Comparison of ENCODE assay signal across 22 mouse cellular contexts in the genomic region with DNA sequence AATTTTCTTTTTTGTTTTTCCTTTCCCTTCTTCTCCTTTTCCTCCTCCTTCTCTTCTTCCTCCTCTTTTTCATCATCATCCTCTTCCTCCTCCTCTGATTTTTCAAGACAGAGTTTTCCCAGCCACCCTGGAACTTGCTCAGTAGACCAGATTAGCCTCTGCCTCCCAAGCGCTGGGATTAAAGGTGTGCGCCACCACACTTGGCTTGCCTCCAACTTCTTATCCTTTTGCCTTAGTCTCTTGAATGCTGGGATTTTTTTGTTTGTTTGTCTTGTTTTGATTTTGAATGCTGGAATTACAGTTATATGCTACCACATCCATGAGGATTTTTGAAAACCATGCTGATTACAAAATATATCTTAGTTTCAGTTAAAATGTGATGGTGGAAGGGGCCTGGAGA. TPM values are rescaled to one million over a fixed set of nuclear protein-coding genes. Genes with fewer than 3 reads are reported as not detected.
DNase-seq lines count a peak whose midpoint lies in the region; ATAC-seq and TF ChIP-seq lines count a peak whose summit lies in the region.
"Had no signal": no experiment of that assay in that cellular context is flagged by ENCODE, and none has a peak within 500 bp of the region (broad histone marks: within the 10 kb centered on the region; RNA-seq: fewer than 3 reads in every experiment).

No protein-coding gene starts in this region.

- 0 out of 2 replicates have a peak, but pooled peaks cover 3% of the 10 kb centered on the region for H3K4me1 ChIP-seq in intestine, postnatal 0 days (replicated peaks; ENCODE audit: control insufficient read depth, insufficient read depth, low read length)

- H3K36me3 ChIP-seq in intestine, postnatal 0 days (ENCODE audit: control insufficient read depth, insufficient read depth), result no peaks in the 10 kb centered on the region; the same call in 1 of the 2 replicates
- H3K36me3 ChIP-seq: forebrain, embryonic 10.5 days; heart, embryonic 10.5 days; limb, embryonic 15.5 days; stomach, embryonic 15.5 days had no signal

- no peak overlapping the region for H3K4me2 ChIP-seq in intestine, postnatal 0 days (replicated peaks; ENCODE audit: low read depth)
- H3K4me2 ChIP-seq: limb, embryonic 15.5 days; stomach, embryonic 15.5 days had no signal

- no peaks in the 10 kb centered on the region for H3K27me3 ChIP-seq in intestine, postnatal 0 days (replicated peaks; ENCODE audit: control insufficient read depth, insufficient read depth, low read length)
- H3K27me3 ChIP-seq: limb, embryonic 15.5 days; stomach, embryonic 15.5 days had no signal

- ATAC-seq in intestine, postnatal 0 days, result no peak
- ATAC-seq: forebrain, embryonic 16.5 days; hindbrain, embryonic 16.5 days had no signal

- DNase-seq in kidney, adult 9 months, result peak; percentile 50
- no peak for DNase-seq in kidney, postnatal 10 days
- peak; percentile 10 to 11 for DNase-seq in right cerebral cortex, postnatal 10 days (ENCODE audit: low spot score in 2 of 2)
- no peak for DNase-seq in right cerebral cortex, postnatal 14 days
- DNase-seq in kidney, postnatal 36 days, result peak; percentile 50 to 51
- no peak for DNase-seq in Muller cell, postnatal 12 days (ENCODE audit: inconsistent ontology term)
- DNase-seq: adrenal gland, postnatal 14 days; cerebellum, adult 9-11 months; gastrocnemius, postnatal 36 days; lung, postnatal 4 days; midbrain, embryonic 14.5 days; right cerebral cortex, postnatal 4 days; thymus, adult 2 months; thymus, postnatal 4 days had no signal

- H3K4me3 ChIP-seq in intestine, postnatal 0 days (ENCODE audit: low read depth, low read length), result no peak overlapping the region
- H3K4me3 ChIP-seq: forebrain, embryonic 10.5 days; heart, embryonic 10.5 days; left cerebral cortex, adult 2 months; limb, embryonic 15.5 days; stomach, embryonic 15.5 days had no signal

- no peak overlapping the region for H3K9ac ChIP-seq in intestine, postnatal 0 days (ENCODE audit: low read depth, low read length)
- H3K9ac ChIP-seq: limb, embryonic 15.5 days; stomach, embryonic 15.5 days had no signal

- no peak for TF ChIP-seq CTCF in intestine, postnatal 0 days (IDR thresholded peaks at IDR 0.05; ENCODE audit: low read depth)

- H3K27ac ChIP-seq in intestine, postnatal 0 days (ENCODE audit: low read depth, low read length), result peak overlapping the region; percentile 94; the same call in 1 of the 2 replicates
- H3K27ac ChIP-seq: forebrain, embryonic 10.5 days; heart, embryonic 10.5 days; left cerebral cortex, adult 2 months; limb, embryonic 15.5 days; stomach, embryonic 15.5 days had no signal

- WGBS in intestine, postnatal 0 days, result 68% methylated on average over 2 of the region's 2 CpGs

- no peaks in the 10 kb centered on the region for H3K9me3 ChIP-seq in intestine, postnatal 0 days (ENCODE audit: control insufficient read depth)
- H3K9me3 ChIP-seq: forebrain, embryonic 10.5 days; heart, embryonic 10.5 days; limb, embryonic 15.5 days; stomach, embryonic 15.5 days had no signal

RNA-seq across cellular contexts. Expression of a gene that starts 26.4 kb away (rescaled TPM):
- polyA plus RNA-seq in intestine, postnatal 0 days (2015; fragmentation: Nextera tagmentation; extraction: Ambion mirVana), result 64.7 and 70.5 TPM in 2 replicates

Comparison
In these comparisons a context has a peak if more than half of its experiments do, and no peak if none do; other contexts are left out.
1. DNase-seq: peak in kidney, adult 9 months (single experiment), right cerebral cortex, postnatal 10 days (2 of 2) and kidney, postnatal 36 days (2 of 2); none in kidney, postnatal 10 days (single experiment), right cerebral cortex, postnatal 14 days (single experiment) and Muller cell, postnatal 12 days (single experiment).